Mouse (Mus musculus): ENCODE results near the gene Nr2c2ap. TPM values are rescaled to one million over a fixed set of nuclear protein-coding genes. Genes with fewer than 3 reads are reported as not detected.
A peak's percentile ranks its signal among the peaks of the same experiment; 100 is the strongest.

The Nr2c2ap gene
- polyA plus RNA-seq, 1 experiment from 2014 or later, result 23.4 TPM

GRCm38 (mm10) chr8:70128435-70128834 lies 2.7 kb upstream of the Nr2c2ap start:
- no peak for ATAC-seq (replicated peaks; ENCODE audit: insufficient number of reproducible peaks, low FRiP score, low TSS enrichment)
- H3K4me3 ChIP-seq (ENCODE audit: low read depth, low read length), result no peak overlapping the region
- no peak overlapping the region for H3K27ac ChIP-seq (ENCODE audit: low read depth, low read length)
- peaks cover 2% of the 10 kb centered on the region; the same call in 1 of the 2 replicates for H3K36me3 ChIP-seq (ENCODE audit: control insufficient read depth, insufficient read depth, low read length)
- no peak overlapping the region for H3K9ac ChIP-seq (ENCODE audit: low read depth, low read length)
- 63% methylated on average over 3 of the region's 3 CpGs for whole genome bisulfite sequencing (ENCODE audit: insufficient replicate concordance)
- H3K4me2 ChIP-seq, result no peak overlapping the region
- no peaks in the 10 kb centered on the region for H3K9me3 ChIP-seq (replicated peaks; ENCODE audit: control insufficient read depth, low read length)
- peaks cover 3% of the 10 kb centered on the region; the same call in 1 of the 2 replicates for H3K27me3 ChIP-seq (ENCODE audit: control insufficient read depth, insufficient read depth, low read length)
- peaks cover 5% of the 10 kb centered on the region; the same call in 1 of the 2 replicates for H3K4me1 ChIP-seq (ENCODE audit: control insufficient read depth, insufficient read depth, low read length)

GRCm38 (mm10) chr8:70129309-70129952 lies 1.7 kb upstream of the Nr2c2ap start:
- peaks cover 4% of the 10 kb centered on the region for H3K36me3 ChIP-seq (ENCODE audit: control insufficient read depth, insufficient read depth, low read length)
- 63% methylated on average over 9 of the region's 9 CpGs for WGBS (ENCODE audit: insufficient replicate concordance)
- peaks cover 5% of the 10 kb centered on the region; the same call in 1 of the 2 replicates for H3K4me1 ChIP-seq (ENCODE audit: control insufficient read depth, insufficient read depth, low read length)
- H3K4me2 ChIP-seq, result no peak overlapping the region
- no peak overlapping the region for H3K27ac ChIP-seq (ENCODE audit: low read depth, low read length)
- no peak overlapping the region for H3K9ac ChIP-seq (ENCODE audit: low read depth, low read length)
- no peaks in the 10 kb centered on the region for H3K9me3 ChIP-seq (replicated peaks; ENCODE audit: control insufficient read depth, low read length)
- no peak overlapping the region for H3K4me3 ChIP-seq (ENCODE audit: low read depth, low read length)
- 0 out of 2 replicates have a peak, but pooled peaks cover 3% of the 10 kb centered on the region for H3K27me3 ChIP-seq (ENCODE audit: control insufficient read depth, insufficient read depth, low read length)
- no peak for ATAC-seq (replicated peaks; ENCODE audit: insufficient number of reproducible peaks, low FRiP score, low TSS enrichment)

- no peak overlapping the region for H3K27ac ChIP-seq (ENCODE audit: low read depth, low read length)
- WGBS (ENCODE audit: insufficient replicate concordance), result 80% methylated on average over 3 of the region's 3 CpGs
Observed at GRCm38 (mm10) chr8:70130066-70130465, 1.1 kb upstream of the Nr2c2ap start.

GRCm38 (mm10) chr8:70134086-70134485 lies 3.0 kb downstream of the Nr2c2ap start:
- Histone ChIP-seq H3K9me3 (replicated peaks; ENCODE audit: control insufficient read depth, low read length) (no peaks in the 10 kb centered on the region), H3K4me1 (ENCODE audit: control insufficient read depth, insufficient read depth, low read length) (peaks cover 10% of the 10 kb centered on the region), H3K9ac (ENCODE audit: low read depth, low read length) (no peak overlapping the region), H3K36me3 (ENCODE audit: control insufficient read depth, insufficient read depth, low read length) (peaks cover 18% of the 10 kb centered on the region), H3K4me3 (ENCODE audit: low read depth, low read length) (no peak overlapping the region), H3K4me2 (no peak overlapping the region), H3K27ac (ENCODE audit: low read depth, low read length) (no peak overlapping the region), H3K27me3 (ENCODE audit: control insufficient read depth, insufficient read depth, low read length) (no peaks in the 10 kb centered on the region)
- whole genome bisulfite sequencing (ENCODE audit: insufficient replicate concordance), result 90% methylated on average over 5 of the region's 5 CpGs
- no peak for ATAC-seq (replicated peaks; ENCODE audit: insufficient number of reproducible peaks, low FRiP score, low TSS enrichment)

More at GRCm38 (mm10) chr8:70130066-70130465, 1.1 kb upstream of the Nr2c2ap start:
- ATAC-seq (replicated peaks; ENCODE audit: insufficient number of reproducible peaks, low FRiP score, low TSS enrichment), result no peak
- peaks cover 10% of the 10 kb centered on the region for H3K36me3 ChIP-seq (ENCODE audit: control insufficient read depth, insufficient read depth, low read length)
- H3K27me3 ChIP-seq (ENCODE audit: control insufficient read depth, insufficient read depth, low read length), result 0 out of 2 replicates have a peak, but pooled peaks cover 1% of the 10 kb centered on the region
- no peak overlapping the region for H3K4me3 ChIP-seq (ENCODE audit: low read depth, low read length)
- H3K4me2 ChIP-seq, result no peak overlapping the region
- peaks cover 5% of the 10 kb centered on the region; the same call in 1 of the 2 replicates for H3K4me1 ChIP-seq (ENCODE audit: control insufficient read depth, insufficient read depth, low read length)
- H3K9me3 ChIP-seq (replicated peaks; ENCODE audit: control insufficient read depth, low read length), result no peaks in the 10 kb centered on the region
- H3K9ac ChIP-seq (ENCODE audit: low read depth, low read length), result no peak overlapping the region

GRCm38 (mm10) chr8:70134931-70135330 lies 3.8 kb downstream of the Nr2c2ap start:
- Histone ChIP-seq H3K27me3 (ENCODE audit: control insufficient read depth, insufficient read depth, low read length) (no peaks in the 10 kb centered on the region), H3K4me1 (ENCODE audit: control insufficient read depth, insufficient read depth, low read length) (peaks cover 10% of the 10 kb centered on the region), H3K36me3 (ENCODE audit: control insufficient read depth, insufficient read depth, low read length) (peaks cover 18% of the 10 kb centered on the region), H3K9ac (ENCODE audit: low read depth, low read length) (no peak overlapping the region), H3K27ac (ENCODE audit: low read depth, low read length) (0 out of 2 replicates have a peak overlapping the region, but pooled peaks have one; percentile 35), H3K9me3 (replicated peaks; ENCODE audit: control insufficient read depth, low read length) (no peaks in the 10 kb centered on the region), H3K4me3 (ENCODE audit: low read depth, low read length) (no peak overlapping the region), H3K4me2 (no peak overlapping the region)
- WGBS (ENCODE audit: insufficient replicate concordance), result 73% methylated on average over 9 of the region's 9 CpGs
- ATAC-seq (replicated peaks; ENCODE audit: insufficient number of reproducible peaks, low FRiP score, low TSS enrichment), result no peak

DNA sequence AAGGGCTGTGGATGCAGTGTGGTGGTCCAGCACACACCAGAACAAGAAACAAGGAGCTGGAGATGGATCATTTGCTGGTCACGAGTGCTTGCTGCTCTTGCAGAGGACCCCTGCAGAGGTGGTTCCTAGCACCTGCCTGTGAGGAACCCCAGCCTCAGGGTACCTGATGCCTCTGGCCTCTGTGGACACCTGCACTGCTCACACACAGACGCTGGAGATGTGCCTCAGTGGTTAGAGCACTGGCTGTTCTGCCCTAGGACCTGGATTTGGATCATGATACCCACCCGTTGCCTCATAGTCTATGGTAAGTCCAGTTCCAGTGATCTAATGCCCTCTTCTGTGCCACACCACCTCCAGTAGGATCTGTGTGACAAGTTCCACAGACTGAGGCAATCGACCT lies 5.5 kb downstream of the Nr2c2ap start:
- Histone ChIP-seq H3K4me2 (no peak overlapping the region), H3K9me3 (replicated peaks; ENCODE audit: control insufficient read depth, low read length) (no peaks in the 10 kb centered on the region), H3K36me3 (ENCODE audit: control insufficient read depth, insufficient read depth, low read length) (peaks cover 18% of the 10 kb centered on the region), H3K4me1 (ENCODE audit: control insufficient read depth, insufficient read depth, low read length) (peaks cover 18% of the 10 kb centered on the region), H3K9ac (ENCODE audit: low read depth, low read length) (0 out of 2 replicates have a peak overlapping the region, but pooled peaks have one; percentile 5), H3K27me3 (ENCODE audit: control insufficient read depth, insufficient read depth, low read length) (no peaks in the 10 kb centered on the region), H3K4me3 (ENCODE audit: low read depth, low read length) (no peak overlapping the region), H3K27ac (ENCODE audit: low read depth, low read length) (no peak overlapping the region)
- WGBS (ENCODE audit: insufficient replicate concordance), result 88% methylated on average over 4 of the region's 4 CpGs
- ATAC-seq (replicated peaks; ENCODE audit: insufficient number of reproducible peaks, low FRiP score, low TSS enrichment), result no peak

- peaks cover 18% of the 10 kb centered on the region for H3K36me3 ChIP-seq (ENCODE audit: control insufficient read depth, insufficient read depth, low read length)
- 74% methylated on average over 4 of the region's 4 CpGs for WGBS (ENCODE audit: insufficient replicate concordance)
- H3K4me3 ChIP-seq (ENCODE audit: low read depth, low read length), result no peak overlapping the region
- peak overlapping the region; percentile 68 for H3K9ac ChIP-seq (ENCODE audit: low read depth, low read length)
- no peaks in the 10 kb centered on the region for H3K27me3 ChIP-seq (ENCODE audit: control insufficient read depth, insufficient read depth, low read length)
- peaks cover 14% of the 10 kb centered on the region for H3K4me1 ChIP-seq (ENCODE audit: control insufficient read depth, insufficient read depth, low read length)
- no peak for ATAC-seq (replicated peaks; ENCODE audit: insufficient number of reproducible peaks, low FRiP score, low TSS enrichment)
- peak overlapping the region; percentile 73 for H3K4me2 ChIP-seq
- no peaks in the 10 kb centered on the region for H3K9me3 ChIP-seq (replicated peaks; ENCODE audit: control insufficient read depth, low read length)
- H3K27ac ChIP-seq (ENCODE audit: low read depth, low read length), result no peak overlapping the region
Observed at GRCm38 (mm10) chr8:70137890-70138289, 6.8 kb downstream of the Nr2c2ap start.

DNA sequence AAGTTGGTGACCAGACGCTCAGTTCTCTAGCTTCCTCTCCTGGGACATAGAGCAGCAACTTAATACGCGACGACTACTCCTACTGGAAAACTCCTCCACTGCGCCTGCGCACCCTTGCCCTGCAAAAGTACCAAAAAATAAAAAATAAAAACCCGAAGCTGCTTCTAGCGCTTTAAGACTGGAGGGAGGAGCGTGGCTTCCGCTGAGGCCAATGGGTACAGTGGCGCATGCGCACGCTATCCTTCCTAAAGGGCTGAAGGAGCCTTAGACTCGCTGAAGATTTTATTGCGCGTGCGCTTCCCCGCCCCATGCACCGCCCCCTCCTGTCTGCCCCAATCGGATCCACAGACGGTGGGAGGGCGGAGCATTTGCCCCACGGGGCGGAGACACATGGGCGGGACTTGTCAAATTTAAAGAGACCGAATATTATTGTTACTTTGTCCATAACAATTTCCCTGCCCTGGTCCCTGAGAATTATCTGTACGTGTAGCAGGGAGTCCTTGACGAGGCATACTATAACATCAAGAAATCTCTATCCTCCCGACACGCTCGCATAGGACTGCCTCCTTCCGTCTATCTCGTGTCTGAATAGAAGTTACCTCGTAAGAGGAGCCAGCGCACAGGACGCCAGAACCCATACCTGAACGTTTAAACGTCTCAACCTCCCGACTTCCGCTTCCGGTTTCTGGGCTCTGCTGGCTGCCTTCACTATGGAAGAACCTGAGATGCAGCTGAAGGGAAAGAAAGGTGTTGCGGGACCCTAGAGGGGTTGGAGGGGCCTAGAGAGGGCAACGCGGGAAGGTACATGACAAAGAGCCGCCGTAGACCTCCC lies 8.1 kb downstream of the Nr2c2ap start, which contains the start of the genes Rfxank, Borcs8 and Mef2b:
TSS of gene Rfxank (minus strand) at position 129 of the 832 bp plus-strand sequence.
TSS of gene Borcs8 (plus strand) at position 474 of the 832 bp plus-strand sequence.
TSS of gene Mef2b (plus strand) at position 686 of the 832 bp plus-strand sequence.
- Histone ChIP-seq H3K36me3 (ENCODE audit: control insufficient read depth, insufficient read depth, low read length) (peaks cover 16% of the 10 kb centered on the region), H3K4me3 (ENCODE audit: low read depth, low read length) (peak within 1 kb of the TSS; percentile 76), H3K27me3 (ENCODE audit: control insufficient read depth, insufficient read depth, low read length) (no peaks in the 10 kb centered on the region), H3K9me3 (replicated peaks; ENCODE audit: control insufficient read depth, low read length) (no peaks in the 10 kb centered on the region), H3K4me2 (peak within 1 kb of the TSS; percentile 73), H3K9ac (ENCODE audit: low read depth, low read length) (peak within 1 kb of the TSS; percentile 81), H3K4me1 (ENCODE audit: control insufficient read depth, insufficient read depth, low read length) (peaks cover 14% of the 10 kb centered on the region), H3K27ac (ENCODE audit: low read depth, low read length) (peak within 1 kb of the TSS; percentile 69)
- under 1% methylated on average over 46 of the region's 46 CpGs for WGBS (ENCODE audit: insufficient replicate concordance)
- peak; percentile 97 for ATAC-seq (replicated peaks; ENCODE audit: insufficient number of reproducible peaks, low FRiP score, low TSS enrichment)
